Mouse (Mus musculus) E14TG2a.4 (cell line): ENCODE measurements at regions not wholly inside any gene's neighbourhood (a gene's known extent, or its start where the extent isn't known, plus 50 kb on each side); places are given as distances from the start of the nearest gene placed in this dataset.

Experiments used
- CTCF ChIP-seq: conservative IDR thresholded peaks from 2 replicates; pipeline ENCODE4 v1.5.1; 2014; ENCODE audit warnings: low read length
- NANOG ChIP-seq: IDR thresholded peaks from 2 replicates; pipeline ENCODE4 v1.6.1; 2014; ENCODE audit warnings: borderline replicate concordance, low read length, mixed read lengths
- POU5F1 ChIP-seq: IDR thresholded peaks from 2 replicates; pipeline ENCODE4 v1.6.1; 2014; ENCODE audit warnings: low read length, borderline replicate concordance

DNA sequence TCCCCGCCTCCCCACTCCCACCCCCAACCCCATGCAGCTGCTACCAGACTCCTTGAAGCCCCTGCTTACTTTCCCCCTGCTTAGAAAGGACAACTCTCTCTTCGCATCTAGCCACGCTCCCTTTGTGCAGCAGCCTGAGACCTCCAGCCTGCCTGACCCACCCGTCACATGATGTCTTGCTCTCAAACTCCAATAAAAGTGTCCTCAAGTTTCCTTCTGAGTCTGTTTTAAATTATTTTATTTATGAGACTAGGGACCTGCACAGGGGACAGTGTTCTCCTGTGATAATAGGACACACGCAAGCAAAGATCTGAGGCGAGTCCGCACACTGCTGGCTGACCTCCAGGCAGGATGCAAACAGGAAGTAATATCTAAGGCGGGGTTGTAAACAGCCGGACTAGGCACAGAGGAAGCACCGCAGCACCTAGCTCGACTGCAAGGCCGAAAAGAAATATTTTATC lies 58.1 kb upstream of the Tcf12 start:
- TF ChIP-seq CTCF (no peak), NANOG (no peak), POU5F1 (no peak)
